Mouse (Mus musculus): ENCODE measurements at regions not wholly inside any gene's neighbourhood (a gene's known extent, or its start where the extent isn't known, plus 50 kb on each side); places are given as distances from the start of the nearest gene placed in this dataset.
A peak's percentile ranks its signal among the peaks of the same experiment; 100 is the strongest.

DNA sequence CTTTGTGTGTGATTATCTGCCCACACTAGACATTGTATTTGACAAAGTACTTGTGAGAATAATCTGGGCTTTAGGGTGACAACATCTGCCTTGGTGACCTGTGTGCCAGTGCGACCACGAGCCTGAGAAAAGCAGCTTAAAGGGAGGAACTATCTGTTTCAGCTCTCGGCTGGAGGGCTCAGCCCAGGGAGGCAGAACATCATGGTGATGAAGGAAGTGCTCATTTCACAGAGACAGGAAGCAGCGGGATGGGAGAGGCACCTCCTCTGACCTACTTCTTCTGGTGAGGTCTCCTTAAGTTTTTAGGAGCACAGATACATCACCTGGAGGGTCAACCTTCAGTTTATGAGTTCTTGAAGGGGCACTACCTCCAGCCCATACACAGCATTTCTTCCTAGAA, 89.8 kb downstream of the Kif26a start:
- DNase-seq = no peak

DNA sequence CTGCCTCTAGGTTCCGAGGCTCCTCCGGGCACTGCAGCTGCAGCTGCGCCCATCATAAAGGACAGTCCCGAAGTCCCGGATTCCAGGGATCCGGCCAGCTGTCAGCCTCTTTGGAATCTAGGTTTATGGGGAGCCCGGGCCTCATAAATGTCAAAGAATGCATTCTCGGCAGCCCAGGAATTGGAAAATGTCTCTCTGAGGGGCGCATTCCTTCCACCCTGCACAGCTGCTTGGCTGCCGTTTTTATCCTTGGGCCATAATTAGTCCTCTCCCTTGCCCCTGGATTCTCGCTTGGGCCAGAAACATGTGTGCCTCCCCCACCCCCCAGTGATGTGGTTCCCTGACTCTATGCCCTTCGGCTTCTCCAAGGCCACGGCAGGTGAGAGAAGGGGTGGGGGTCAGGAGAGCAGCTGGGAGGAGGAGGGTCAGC, 91.1 kb downstream of the Kif26a start:
- peak; percentile 9 to 16 for DNase-seq

DNA sequence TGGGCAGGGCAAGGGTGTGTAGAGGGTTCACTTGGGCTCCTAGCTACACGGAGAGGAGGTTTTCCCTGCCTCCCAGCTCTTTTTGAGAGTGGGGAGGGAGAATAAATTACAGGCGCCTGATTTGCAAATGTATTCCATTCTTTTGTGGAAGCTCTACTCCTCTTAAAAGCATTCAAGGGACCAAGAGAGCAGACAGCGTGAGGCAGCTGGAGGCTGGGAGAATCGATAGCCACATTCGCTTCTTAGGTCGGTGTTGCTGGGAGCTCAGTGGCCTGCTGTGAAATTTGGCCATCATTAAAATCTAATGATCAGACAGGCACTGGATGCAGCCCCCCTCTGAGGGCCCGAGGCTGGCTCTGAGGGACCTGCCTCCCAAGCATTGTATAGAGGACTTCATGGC, 92.8 kb downstream of the Kif26a start:
- DNase-seq = no peak

DNA sequence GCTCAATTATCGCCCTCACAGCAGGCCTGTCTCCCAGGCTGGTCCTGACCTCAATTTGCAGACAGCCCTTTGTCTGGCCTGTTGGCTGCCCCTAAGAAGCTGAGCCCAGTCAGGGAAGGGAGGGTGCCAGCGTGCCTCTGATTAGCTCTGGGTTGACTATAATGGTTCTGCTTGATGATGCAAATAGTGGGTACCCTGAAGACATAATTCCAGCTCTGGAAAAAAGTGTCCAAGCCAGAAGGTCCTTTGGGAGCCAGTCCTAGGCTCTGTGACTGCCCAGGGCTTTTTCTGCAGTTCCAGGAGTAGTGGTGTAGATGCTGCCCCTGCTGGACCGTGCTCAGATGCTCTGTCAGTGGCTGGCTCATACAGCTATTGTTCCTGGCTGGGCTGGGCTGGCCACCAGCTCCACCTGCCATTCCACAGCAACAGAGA, 95.7 kb downstream of the Kif26a start:
- DNase-seq = no peak

DNA sequence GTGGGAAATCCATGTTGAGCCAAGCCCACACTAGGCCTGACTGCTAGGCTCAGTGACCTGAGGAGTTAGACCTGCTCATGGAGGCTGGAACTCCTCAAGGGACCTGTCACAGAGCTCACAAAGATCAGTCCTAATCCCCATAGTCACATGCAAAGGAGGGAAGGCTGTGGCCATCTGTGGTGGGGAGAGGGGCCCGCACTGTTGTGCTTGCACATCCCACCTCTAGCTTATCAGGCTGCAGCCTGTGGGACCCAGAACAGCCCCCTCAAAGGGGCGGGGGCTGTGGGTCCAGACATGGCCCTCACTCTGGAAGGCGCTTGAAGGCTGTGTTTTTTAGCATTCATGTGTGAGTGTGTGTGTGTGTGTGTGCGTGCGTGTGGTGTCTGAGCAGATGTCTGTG, 97.2 kb downstream of the Kif26a start:
- no peak for DNase-seq

DNA sequence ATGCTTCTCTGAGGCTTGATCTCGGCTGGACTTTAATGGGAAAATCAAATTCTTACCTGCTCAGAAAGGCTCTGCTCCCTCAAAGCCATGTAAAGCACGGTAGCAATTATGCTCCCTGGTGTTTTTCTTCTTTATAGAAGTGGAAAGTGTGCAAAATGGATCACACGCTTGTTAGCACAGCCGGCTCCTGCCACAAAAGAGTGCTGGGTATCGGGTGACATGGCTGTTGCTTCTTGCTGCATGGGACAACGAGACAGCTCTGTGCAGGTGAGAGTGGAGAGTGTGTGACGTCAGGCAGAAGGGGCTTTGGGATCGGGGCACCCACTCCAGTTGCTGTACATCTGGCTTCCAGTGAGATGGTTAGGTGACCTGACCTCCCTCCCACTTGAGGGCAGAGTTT, 104.9 kb downstream of the Kif26a start:
- no peak for DNase-seq

DNA sequence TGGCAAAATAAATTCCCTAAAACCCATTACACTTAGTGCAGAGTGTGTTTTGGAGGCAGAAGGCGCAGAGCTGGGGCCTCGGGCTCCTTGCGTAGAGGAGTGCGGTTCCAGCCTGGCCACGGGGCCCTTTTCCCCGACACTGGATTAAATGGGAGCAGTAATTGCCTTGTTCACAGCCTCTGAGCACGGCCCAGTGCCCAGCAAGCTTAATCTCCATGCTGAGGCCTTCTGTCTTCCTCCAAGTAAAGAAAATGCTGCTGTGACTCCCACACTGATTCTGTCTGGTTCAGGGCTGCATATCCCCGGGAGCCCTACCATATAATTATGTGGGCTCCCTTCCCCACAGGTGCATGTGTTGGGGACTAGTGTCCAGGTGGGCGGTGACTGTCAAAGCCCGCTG, 107.5 kb downstream of the Kif26a start:
- no peak for DNase-seq

DNA sequence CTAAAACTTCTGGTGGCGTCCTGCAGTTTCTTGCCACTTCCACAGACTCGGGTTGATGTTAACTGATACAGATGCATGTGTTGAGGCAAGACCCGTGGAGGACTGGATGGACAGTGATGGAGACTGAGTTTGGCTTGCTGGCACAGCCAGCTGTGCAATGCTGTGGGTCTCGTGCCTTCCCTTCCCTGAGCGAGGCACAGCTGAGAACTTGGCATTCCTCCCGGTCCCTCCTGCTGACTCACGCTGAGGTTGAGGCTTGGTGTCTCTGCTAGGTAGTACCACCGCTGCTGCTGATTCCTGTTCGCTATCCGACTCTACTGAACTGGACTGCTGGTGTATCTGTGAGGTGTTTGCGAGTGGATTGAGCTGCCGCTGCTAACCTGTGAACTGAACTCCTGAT, 109.2 kb downstream of the Kif26a start:
- DNase-seq = no peak

DNA sequence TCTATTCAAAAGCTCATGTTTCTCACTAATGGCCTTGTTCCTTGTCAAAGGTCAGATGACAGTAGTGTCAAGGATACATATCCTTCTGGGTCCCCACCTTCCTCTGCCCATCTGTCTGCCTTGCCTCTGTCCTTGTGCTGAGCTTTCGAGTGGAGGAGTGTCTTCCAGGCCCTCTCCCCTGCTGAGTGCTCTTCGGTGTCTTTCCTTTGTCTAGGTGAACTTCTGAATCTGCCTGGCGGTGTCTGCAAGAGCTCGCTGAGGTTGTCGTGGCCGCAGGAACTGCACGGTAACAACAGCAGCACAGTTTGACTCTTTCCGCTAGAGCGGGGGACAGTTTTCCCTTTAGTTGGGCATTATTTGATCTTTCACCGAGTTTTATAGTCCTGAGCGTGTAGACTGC, 111.7 kb downstream of the Kif26a start:
- no peak for DNase-seq

DNA sequence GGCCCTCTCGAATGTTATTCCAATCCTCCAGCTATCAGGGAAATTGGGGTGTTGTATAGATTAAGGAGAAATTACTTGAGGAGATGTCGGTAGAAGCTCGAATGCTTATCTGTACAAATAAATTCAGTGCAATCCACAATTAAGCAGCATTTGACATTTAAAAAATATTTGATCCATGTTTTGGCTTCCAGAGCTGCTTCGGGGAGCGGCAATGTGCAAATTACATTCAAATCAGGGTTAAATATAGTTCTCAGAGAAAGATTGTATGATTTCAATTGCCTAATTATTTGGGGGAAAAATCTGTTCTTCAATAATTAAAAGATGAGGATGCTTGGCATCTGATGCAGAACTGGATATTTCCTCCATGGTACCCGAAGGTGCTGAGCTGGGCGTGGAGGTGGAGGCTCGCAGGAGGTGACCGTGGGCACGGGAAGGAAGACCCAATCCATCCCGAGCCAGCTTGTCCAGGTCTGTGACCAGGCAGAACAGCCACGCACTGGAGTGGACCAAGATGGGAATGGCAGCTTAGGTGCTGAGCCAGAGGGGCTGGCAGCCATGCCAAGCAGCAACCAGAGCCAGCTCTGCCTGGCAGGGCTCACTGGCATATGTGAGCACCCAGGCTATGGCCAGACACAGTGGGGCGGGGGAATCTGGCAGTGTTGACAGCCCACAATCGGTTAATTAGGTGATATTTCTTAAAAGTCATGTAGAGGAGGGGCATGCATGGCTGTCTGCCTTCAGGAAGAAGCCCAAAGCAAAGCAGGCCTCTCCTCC, 117.5 kb downstream of the Kif26a start:
- DNase-seq = no peak

DNA sequence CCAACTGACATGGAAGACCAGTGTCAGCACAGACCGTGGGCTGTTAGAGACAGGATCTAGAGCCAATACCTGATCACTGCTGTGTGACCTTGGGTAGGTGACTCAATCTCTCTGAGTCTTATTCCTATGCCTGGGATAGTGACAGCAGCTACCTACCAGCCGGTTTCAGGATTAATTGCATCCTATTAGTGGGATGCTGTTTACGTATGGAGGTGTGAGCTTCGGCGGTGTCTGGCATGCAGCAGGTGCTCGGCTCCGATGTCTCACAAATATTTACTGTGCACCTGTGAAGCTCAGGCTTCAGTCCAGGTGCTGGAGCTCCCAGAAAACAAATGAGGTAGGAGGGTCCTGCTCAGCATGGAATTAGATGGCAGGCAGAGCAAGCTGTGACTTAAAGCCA, 118.2 kb downstream of the Kif26a start:
- no peak for DNase-seq

DNA sequence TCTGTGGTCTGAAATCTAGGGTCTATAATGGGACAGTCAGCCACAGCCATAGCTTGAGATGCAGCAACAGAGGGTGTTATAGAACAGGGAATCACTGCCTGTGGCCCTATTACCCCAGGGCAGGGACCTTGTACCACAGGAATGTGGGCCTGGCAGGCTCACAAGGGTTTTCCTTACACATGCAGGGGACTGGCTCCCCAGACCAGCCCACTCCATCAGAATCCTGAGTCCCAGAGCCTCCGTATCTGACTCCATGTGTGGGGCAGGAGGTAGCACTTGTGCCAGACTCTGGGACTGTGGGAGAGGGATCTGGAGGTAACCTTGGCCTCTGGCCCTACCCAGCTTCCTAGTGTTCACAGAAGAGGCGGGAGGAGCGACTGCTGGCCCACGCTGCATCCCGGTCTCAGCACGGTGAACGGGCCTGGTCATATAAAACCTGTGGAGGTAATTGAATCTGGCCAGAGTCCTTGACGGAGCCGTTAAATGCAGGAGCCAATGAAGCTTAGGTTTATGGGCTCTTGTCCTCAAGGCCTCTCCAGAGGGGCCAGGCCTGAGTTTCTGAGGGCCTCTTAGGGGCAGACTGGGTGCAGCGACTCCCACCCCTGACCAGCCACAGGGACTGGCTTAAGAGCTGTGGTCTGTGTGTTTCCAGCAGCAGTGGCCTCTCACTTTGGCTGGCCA, 119.4 kb downstream of the Kif26a start:
- DNase-seq = no peak

DNA sequence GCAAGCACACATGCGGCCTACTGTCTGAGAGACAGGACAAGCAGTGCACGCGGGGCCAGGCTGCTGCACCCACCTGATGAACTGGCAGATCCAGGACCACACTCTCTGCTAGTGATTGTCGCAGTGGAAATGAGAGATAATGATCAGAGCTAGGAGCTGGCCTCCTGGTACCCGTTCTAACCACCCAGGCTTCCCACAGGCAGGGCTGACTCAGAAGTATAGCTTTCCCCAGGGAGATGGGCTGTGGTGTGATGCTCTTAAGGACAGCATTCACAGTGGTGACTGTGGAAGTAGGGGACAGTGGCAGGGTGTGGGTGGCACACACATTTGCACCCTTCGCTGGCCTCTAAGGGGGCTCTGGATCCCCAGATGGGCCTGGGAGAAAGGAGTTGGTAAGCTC, 128.0 kb downstream of the Kif26a start:
- no peak for DNase-seq

DNA sequence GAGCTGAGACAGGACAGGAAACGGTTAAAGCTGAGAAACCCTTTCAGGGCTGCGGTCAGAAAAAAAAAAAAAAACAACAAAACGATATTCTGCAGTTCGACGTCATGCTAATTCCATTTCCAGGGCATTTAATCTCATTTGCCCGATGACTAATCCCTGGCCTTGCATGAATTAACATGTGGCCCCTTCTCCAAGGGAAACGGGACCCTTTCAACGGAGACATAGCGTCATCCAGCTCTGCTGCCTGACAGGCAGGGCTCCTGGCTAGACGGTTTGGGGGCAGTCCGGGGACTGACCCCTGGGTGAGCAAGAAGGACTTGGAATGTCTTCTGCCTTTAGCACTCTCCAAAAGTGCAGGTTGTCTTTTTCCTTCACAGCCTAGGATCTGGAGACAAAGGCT, 128.7 kb downstream of the Kif26a start:
- DNase-seq = no peak

DNA sequence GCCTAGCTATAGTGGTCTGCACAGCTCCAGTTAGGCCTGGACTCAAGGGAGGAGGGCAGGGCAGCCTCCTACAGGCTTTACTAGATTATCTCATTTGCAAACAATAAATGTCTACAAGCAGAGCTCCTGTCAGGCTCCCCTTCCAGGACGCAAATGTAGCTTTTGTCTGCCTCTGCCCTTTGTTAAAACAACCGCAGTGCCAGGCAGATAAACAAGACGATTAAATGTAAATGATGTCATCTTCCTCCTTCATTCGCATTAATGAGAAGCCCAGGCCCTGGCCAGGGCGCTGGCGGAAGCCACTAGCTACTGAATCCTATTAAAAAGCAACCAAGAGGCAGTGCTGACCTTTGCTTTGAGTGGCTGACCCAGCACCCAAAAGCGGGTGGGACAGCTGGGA, 130.6 kb downstream of the Kif26a start:
- DNase-seq = peak in 1 of 2 experiments; percentile 35

DNA sequence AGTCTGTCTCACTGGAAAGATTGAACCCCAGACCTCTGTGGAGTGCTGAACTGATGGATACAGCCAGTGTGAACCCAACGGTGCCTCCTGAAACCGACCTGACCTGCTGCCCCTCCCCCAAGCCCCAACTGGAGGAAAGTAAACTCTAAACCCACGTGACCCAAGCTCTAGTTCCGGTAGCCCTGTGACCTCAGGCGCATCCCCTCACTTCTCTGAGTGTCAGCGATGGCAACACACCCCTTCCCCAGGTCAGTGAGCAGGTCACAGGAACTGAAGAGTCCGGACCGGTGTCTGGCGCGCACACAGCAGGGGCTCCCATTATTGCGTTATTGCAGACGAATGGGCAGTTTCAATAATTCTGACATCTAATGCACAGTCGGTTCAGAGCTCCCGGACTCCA, 131.5 kb downstream of the Kif26a start:
- no peak for DNase-seq

DNA sequence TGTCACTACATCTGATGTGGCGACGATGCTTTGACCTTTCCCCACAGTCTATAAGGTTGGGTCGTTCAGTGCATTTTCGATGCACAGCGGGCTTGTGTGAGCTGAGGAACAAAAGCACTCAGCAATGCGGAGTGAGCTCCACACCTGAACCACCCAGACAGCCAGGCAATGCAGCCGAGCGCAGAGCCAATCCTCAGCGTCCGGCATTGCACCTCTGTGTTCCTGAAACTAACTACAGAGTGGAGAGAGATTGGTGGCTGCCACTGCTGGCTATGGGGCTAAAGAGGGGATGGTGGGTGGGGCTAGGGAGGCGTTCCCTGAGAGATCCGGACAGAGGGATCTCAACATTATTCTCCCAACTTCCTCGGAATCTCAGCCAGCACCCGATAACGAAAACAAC, 139.1 kb downstream of the Kif26a start:
- DNase-seq = no peak

DNA sequence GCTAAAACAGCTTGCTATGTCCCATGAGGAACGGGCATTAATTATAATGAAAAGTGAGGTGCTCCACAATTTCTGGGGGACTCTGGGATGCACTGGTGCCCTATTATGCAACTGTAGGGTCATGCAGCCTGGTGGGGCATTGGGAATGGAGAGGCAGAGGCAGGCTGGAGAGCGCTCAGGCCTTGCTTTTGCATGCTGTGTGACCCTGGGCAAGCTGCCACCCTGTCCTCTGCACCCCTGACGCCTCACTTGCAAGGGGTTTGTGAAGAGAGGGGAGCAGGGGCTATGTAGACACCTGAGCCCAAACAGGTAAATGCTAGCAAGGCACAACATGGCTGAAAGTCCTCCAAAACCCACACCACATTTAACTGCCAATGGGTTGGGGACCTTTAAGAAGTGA, 142.8 kb downstream of the Kif26a start:
- DNase-seq = no peak

DNA sequence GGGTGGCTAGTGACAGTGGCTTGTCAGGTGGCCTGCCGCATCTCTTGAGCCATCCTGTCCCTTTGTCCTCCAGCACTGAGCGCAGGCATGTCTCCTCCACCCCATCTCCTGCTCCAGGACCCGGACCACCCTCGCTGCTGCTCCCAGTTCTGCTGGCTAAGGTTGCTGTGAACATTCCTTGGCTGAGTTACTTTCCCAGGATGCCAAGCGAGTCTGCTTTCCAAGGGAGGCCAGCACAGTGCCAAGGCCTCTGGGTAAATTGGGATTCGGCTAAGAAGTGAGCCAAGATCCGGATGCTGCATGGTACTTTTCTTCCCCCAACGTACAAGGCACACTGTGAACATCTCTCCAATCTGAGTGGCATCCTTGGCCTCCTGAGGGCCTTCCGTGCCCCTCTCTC, 144.3 kb downstream of the Kif26a start:
- DNase-seq = no peak

DNA sequence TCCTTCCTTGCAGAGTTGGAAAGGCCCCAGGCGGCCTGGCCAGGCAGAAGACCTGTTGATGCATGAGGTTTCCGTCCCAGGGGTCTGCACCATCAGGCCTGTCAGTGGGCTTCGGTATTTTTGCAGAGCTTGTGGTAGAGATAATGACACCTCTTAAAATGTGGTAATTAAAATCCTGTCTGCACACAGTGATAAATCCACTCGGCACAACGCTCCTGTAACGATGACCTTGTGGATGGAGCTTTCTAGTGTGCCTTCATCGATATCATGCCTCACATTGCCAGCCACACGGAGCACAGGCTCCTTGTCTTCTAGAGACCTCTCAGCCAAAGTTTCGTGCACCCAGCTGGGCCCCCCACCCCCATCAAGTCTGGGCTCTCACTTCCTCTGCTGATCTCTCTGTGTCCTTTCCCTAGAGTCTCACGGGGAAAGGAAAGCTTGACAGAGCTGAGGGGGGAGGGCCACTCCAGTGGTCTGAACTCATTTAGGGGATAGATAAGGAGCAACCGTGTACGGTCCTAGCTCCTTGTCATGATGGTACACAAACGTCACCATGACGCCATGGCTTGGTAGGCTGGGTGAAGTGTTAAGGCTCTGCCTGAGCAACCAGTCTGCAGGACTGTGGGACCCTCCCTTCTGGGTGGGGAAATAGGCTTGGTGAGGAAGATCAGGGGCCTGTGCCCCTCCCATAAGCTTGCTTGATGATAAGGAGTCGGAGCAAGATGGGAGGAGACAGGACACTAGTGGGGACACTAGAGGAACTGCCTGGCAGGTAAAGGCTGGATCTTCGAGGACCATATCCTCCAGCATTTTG, 145.9 kb downstream of the Kif26a start:
- no peak for DNase-seq

DNA sequence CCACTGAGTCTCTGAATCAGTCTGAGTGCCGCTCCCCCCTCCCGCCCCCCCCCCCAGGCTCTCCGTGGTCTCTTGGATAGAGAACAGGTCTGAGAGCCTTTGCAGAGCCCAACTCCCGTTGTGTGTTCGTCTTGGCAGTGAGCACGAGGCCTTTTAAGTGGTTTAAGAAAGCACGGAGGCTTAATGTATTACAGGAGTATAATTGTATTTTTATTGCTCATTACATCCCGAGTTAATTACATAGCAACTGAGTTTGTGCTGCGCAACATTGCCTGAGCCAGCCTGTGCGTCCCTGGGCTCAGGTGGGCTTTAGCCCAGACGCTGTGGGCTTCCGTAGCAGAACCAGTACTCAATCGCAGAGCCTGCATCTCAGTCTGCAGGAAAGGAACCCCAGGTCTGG, 147.1 kb downstream of the Kif26a start:
- no peak for DNase-seq

DNA sequence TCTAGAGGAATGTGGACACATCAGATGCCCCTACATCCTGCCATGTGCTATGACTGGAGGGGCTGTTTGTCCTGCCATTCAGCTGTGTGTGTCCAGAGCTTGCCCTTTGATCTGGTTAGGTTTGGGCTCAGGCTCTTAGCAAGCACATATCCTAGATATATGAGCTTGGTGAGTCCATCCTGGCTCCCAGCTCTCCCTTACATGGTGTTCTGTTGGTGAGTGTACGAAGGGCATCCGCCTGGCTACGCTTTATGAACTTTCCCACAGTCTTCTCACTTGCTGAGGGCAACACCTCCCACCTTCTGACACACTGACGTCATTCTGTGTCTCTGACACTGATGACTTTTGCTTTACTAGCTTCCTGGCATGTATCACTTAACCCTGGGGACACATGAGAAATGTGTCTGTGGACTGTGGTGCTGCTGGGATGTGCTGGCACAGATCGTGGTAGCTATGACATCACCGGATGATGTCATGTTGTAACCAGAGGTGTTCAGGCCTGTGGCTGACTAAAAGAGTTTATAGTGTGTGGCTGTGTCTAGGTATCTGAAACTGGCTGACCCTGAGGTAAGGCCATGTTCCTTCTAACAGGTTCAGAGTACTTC, 149.4 kb downstream of the Kif26a start:
- DNase-seq = no peak

DNA sequence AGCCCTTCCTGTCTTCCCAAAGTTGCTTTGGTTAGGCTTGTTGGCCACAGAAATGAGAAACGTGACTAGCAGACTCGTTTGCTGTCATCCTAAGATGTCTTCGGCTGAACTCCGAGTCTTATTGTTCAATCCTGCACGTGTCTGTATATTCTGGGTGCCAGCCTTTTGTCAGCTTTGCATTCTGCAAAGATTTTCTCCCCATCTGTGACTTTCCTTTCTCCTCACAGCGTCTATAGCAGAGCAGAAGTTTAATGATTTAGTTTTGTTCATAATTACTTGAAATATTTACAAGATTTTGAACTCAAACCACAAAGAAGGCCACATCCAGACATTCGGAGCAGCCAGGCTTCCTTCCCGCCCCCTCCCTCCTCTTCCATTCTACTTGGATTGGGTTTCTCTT, 152.5 kb downstream of the Kif26a start:
- DNase-seq = no peak

All from kidney, adult 8-10 months (tissue).